Mouse (Mus musculus) limb, embryonic 14.5 days (tissue): Measurements from ENCODE around the gene Gm37240. TPM values are rescaled to one million over a fixed set of nuclear protein-coding genes. Genes with fewer than 3 reads are reported as not detected.

Source experiments
- ATAC-seq: fragments of 200-750 bp; cut with Nextera tagmentation; 2 replicates; pipeline ENCODE4 v1.8.0; 2017; ENCODE audit warnings: low read depth, moderate number of reproducible peaks, moderate TSS enrichment; ENCODE audit not compliant: low FRiP score
- DNase-seq: peaks from one replicate; pipeline ENCODE4 v3.0.0-alpha.2; 2015; ENCODE audit warnings: low spot score
- H3K27ac ChIP-seq: fragments of 300-500 bp; sonication (generic); replicated peaks from 2 replicates; pipeline ENCODE4 v1.5.1; 2014; ENCODE audit warnings: low read depth, mild to moderate bottlenecking, low read length, moderate library complexity, mixed read lengths
- H3K27me3 ChIP-seq: fragments of 300-500 bp; sonication (generic); 2 replicates; pipeline ENCODE4 v1.6.1; 2014; ENCODE audit warnings: low read length, mixed read lengths; ENCODE audit not compliant: control insufficient read depth, insufficient read depth
- H3K36me3 ChIP-seq: fragments of 300-500 bp; sonication (generic); 2 replicates; pipeline ENCODE4 v1.6.1; 2014; ENCODE audit warnings: mild to moderate bottlenecking, low read length, moderate library complexity, mixed read lengths; ENCODE audit not compliant: control insufficient read depth, insufficient read depth
- H3K4me1 ChIP-seq: fragments of 300-500 bp; sonication (generic); 2 replicates; pipeline ENCODE4 v1.6.1; 2014; ENCODE audit warnings: antibody characterized with exemption, low read length, mixed read lengths; ENCODE audit not compliant: control insufficient read depth, insufficient read depth
- H3K4me2 ChIP-seq: fragments of 300-500 bp; sonication (generic); replicated peaks from 2 replicates; pipeline ENCODE4 v1.6.1; 2014; ENCODE audit warnings: low read depth, mild to moderate bottlenecking, low read length, moderate library complexity; ENCODE audit not compliant: severe bottlenecking
- H3K4me3 ChIP-seq: fragments of 300-500 bp; sonication (generic); replicated peaks from 2 replicates; pipeline ENCODE4 v1.5.1; 2014; ENCODE audit warnings: low read length
- H3K9ac ChIP-seq: fragments of 300-500 bp; sonication (generic); 2 replicates; pipeline ENCODE4 v1.6.1; 2014; ENCODE audit warnings: mild to moderate bottlenecking, low read depth, low read length, moderate library complexity; ENCODE audit not compliant: severe bottlenecking
- H3K9me3 ChIP-seq: fragments of 300-500 bp; sonication (generic); 2 replicates; pipeline ENCODE4 v1.6.1; 2016; ENCODE audit warnings: low read length; ENCODE audit not compliant: control insufficient read depth
- POLR2A ChIP-seq: fragments of 200-500 bp; IDR thresholded peaks from 2 replicates; pipeline ENCODE4 v1.8.0; 2012; ENCODE audit warnings: inconsistent platforms, mild to moderate bottlenecking, moderate library complexity, borderline replicate concordance; ENCODE audit not compliant: insufficient read depth, insufficient read length; ENCODE audit errors: extremely low read depth
- WGBS: fragments of 180-500 bp; shearing (Covaris S2); extraction: QIAGEN DNeasy Blood & Tissue Kit; methylation state at CpG from one replicate; pipeline ENCODE4 v1.1.7; 2014; 5-methylcytosine and 5-hydroxymethylcytosine counted together
- polyA plus RNA-seq, 2 experiments: library from polyadenylated mRNA; depleted of rRNA in 1 of 2; stranded (reverse) in 1 of 2; unstranded in 1 of 2; fragments of >200 nt; fragmentation: Nextera tagmentation in 1 of 2; extraction: Ambion mirVana in 1 of 2; gene quantifications; 2 replicates each; pipeline versions ENCODE4 v1.2.1 to v1.2.3; 2012 to 2014

Gene Gm37240
- polyA plus RNA-seq, 2 experiments = 2.0 to 13.4 TPM

DNA sequence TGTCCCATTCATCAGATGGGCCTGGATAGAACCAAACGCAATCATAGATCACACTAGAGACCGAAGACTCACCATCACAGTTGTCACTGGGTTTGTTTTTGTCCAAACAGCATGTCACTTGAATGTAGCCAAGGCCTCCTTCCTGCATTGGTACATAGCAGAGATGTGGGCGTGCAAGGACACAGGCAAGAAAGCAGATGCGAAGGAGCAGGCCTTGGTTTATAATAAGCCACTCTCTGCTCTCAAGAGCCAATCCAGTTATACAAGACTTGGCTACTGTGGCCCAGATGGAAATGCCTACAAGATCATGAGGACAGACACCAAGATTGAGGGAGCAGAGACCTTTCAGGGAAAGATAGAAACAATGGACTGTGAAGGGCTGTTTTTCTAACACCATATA, 456.1 kb downstream of the Gm37240 start:
- DNase-seq = no peak
- H3K4me2 ChIP-seq = no peak overlapping the region
- no peak overlapping the region for H3K9ac ChIP-seq
- H3K4me1 ChIP-seq = no peaks in the 10 kb centered on the region
- H3K9me3 ChIP-seq = no peaks in the 10 kb centered on the region
- ATAC-seq = no peak
- no peak for TF ChIP-seq POLR2A
- no peaks in the 10 kb centered on the region for H3K36me3 ChIP-seq
- 97% methylated on average over 4 of the region's 4 CpGs for WGBS
- no peak overlapping the region for H3K27ac ChIP-seq
- no peak overlapping the region for H3K4me3 ChIP-seq
- H3K27me3 ChIP-seq = no peaks in the 10 kb centered on the region

DNA sequence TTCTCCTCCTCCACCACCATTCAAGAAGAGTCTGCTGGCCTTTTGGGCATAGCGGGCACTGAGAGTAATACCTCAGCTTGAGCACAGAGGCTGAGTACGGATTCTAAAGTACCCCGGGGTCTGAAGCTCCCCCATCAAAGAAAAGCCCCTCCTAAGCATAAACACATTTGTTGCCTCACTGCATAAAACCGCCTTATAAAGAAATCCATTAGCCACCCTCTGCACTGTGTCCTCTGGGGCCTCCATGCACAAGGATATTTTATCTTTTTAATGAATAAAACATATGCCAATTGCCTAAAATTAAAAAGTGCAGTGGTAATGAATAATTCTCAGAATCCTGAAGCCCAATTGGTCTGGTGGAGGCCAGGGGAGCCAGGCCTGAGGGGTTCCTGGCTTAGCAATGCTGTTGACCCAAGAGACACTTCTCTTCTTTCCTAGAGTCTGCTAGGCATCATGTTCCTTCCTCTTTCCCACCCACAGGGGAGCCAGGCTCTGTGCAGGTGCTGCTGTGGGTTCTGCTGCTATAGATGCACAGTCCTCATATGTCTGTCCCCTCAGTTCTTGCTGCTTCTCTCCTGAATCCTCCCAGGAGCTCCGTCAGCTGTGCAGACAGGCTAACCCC, 463.8 kb downstream of the Gm37240 start:
- no peak for TF ChIP-seq POLR2A
- H3K9ac ChIP-seq = no peak overlapping the region
- no peaks in the 10 kb centered on the region for H3K9me3 ChIP-seq
- no peaks in the 10 kb centered on the region for H3K27me3 ChIP-seq
- no peak for DNase-seq
- no peak overlapping the region for H3K27ac ChIP-seq
- H3K4me3 ChIP-seq = no peak overlapping the region
- no peak for ATAC-seq
- H3K4me2 ChIP-seq = no peak overlapping the region
- no peaks in the 10 kb centered on the region for H3K4me1 ChIP-seq
- WGBS = 69% methylated on average over 5 of the region's 5 CpGs
- no peaks in the 10 kb centered on the region for H3K36me3 ChIP-seq

DNA sequence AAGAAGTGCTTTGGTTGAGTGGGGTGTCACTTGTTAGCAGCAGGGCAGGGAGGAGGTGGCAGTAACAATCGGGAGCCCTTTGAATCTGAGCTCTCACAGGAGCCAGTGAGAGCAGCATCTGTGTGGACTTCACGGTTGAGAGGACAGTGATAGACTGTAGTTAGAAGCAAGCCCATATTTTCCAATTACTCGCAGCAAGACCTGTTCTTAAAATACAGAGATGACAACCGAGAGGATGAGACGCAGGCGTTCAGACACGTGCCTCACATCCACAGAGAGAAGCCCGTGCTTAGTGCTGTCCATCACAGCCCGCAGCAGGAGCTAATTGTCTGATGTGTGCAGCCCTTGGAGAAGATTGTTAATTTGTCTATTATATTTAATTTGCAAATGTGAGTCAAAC, 465.9 kb downstream of the Gm37240 start:
- no peak for ATAC-seq
- no peak for DNase-seq
- H3K36me3 ChIP-seq = no peaks in the 10 kb centered on the region
- no peaks in the 10 kb centered on the region for H3K9me3 ChIP-seq
- no peak overlapping the region for H3K27ac ChIP-seq
- no peak overlapping the region for H3K9ac ChIP-seq
- H3K27me3 ChIP-seq = no peaks in the 10 kb centered on the region
- WGBS = 85% methylated on average over 9 of the region's 9 CpGs
- no peak overlapping the region for H3K4me3 ChIP-seq
- H3K4me1 ChIP-seq = no peaks in the 10 kb centered on the region
- TF ChIP-seq POLR2A = no peak
- no peak overlapping the region for H3K4me2 ChIP-seq

DNA sequence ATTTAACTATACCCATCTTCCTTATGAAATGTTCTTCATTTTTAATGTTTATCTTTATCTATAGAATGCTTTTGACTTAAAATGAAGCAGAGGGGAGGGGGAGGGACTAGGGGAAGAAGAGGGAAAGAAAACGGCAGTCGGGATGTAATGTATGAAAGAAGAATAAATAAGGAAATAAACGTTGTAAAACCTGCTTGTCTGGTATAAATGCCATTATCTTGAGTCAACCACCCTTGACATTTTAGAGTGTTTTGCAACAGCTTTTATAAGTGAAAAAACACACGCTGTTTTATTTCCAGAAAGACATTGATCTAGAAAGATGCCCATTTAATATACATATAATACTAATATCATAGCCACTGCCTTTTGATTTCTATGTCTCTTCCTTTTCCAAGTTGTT, 469.7 kb downstream of the Gm37240 start:
- Histone ChIP-seq H3K27ac (no peak overlapping the region), H3K36me3 (no peaks in the 10 kb centered on the region), H3K27me3 (no peaks in the 10 kb centered on the region), H3K9me3 (no peaks in the 10 kb centered on the region), H3K4me3 (no peak overlapping the region), H3K4me2 (no peak overlapping the region), H3K4me1 (no peaks in the 10 kb centered on the region), H3K9ac (no peak overlapping the region)
- DNase-seq = no peak
- WGBS = 75% methylated on average over 4 of the region's 4 CpGs
- TF ChIP-seq POLR2A = no peak
- ATAC-seq = no peak

DNA sequence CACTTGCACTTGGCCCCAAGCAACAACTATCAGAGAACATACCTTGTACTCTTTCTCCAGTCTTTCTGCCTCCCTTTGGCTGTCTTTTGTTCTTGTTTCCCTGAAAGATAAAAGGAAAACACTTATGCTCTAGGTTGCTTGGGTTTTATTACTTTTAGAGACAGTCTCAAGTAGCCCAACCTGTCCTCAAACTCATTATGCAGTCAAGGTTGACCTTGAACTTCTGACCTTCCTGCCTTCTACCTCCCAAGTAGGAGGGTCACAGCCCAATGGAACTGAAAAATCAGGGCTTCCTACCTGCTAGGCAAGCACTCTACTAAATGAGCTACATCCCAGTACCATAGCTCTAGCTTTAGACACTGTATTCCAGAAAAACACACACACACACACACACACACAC, 488.5 kb downstream of the Gm37240 start:
- Histone ChIP-seq H3K4me3 (no peak overlapping the region), H3K27ac (no peak overlapping the region), H3K4me2 (no peak overlapping the region), H3K9ac (no peak overlapping the region), H3K9me3 (0 out of 2 replicates have a peak, but pooled peaks cover 9% of the 10 kb centered on the region), H3K36me3 (no peaks in the 10 kb centered on the region), H3K4me1 (no peaks in the 10 kb centered on the region), H3K27me3 (no peaks in the 10 kb centered on the region)
- no peak for DNase-seq
- no peak for ATAC-seq
- no peak for TF ChIP-seq POLR2A

DNA sequence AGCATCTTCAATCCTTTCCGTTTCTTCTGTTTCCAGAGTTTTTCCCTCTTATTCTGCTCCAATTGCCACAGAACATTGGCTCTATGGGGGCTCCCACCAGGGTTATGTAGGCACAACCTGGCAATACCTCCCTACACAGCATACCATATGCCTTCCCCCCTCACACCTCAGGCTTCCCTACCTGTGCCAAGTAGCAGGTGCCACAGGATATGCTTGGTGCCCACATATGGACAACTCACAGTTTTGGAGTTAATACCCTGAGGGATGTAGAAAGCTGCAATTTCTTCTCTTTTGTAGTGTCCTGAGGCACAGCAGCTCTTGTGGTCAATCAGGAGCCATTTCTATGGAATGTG, 488.9 kb downstream of the Gm37240 start:
- Histone ChIP-seq H3K4me3 (no peak overlapping the region), H3K27ac (no peak overlapping the region), H3K9me3 (0 out of 2 replicates have a peak, but pooled peaks cover 9% of the 10 kb centered on the region), H3K27me3 (no peaks in the 10 kb centered on the region), H3K4me2 (no peak overlapping the region), H3K36me3 (no peaks in the 10 kb centered on the region), H3K9ac (no peak overlapping the region), H3K4me1 (no peaks in the 10 kb centered on the region)
- ATAC-seq (no peak), DNase-seq (no peak)
- TF ChIP-seq POLR2A = no peak
- 90% methylated on average over 1 of the region's 1 CpGs for WGBS
